Mouse (Mus musculus) heart, postnatal 0 days (tissue): ENCODE measurements around the gene Vezf1. TPM values are rescaled to one million over a fixed set of nuclear protein-coding genes. Genes with fewer than 3 reads are reported as not detected.

Experiments used
- ATAC-seq: fragments of 200-750 bp; cut with Nextera tagmentation; 2 replicates; pipeline ENCODE4 v1.8.0; 2017; ENCODE audit warnings: low read depth, moderate number of reproducible peaks, moderate library complexity; ENCODE audit not compliant: insufficient read depth
- DNase-seq: peaks from one replicate; pipeline ENCODE4 v3.0.0-alpha.2; 2016; ENCODE audit warnings: low spot score
- H3K27ac ChIP-seq: fragments of 300-500 bp; sonication (generic); 2 replicates; pipeline ENCODE4 v1.5.1; 2014; ENCODE audit warnings: low read depth, mild to moderate bottlenecking
- H3K27me3 ChIP-seq: fragments of 300-500 bp; sonication (generic); 2 replicates; pipeline ENCODE4 v1.6.1; 2014; ENCODE audit warnings: low read length, mixed read lengths; ENCODE audit not compliant: control insufficient read depth, insufficient read depth
- H3K36me3 ChIP-seq: fragments of 300-500 bp; sonication (generic); replicated peaks from 2 replicates; pipeline ENCODE4 v1.6.1; 2014; ENCODE audit warnings: low read length, mixed read lengths; ENCODE audit not compliant: control insufficient read depth, insufficient read depth
- H3K4me1 ChIP-seq: fragments of 300-500 bp; sonication (generic); 2 replicates; pipeline ENCODE4 v1.6.1; 2014; ENCODE audit warnings: antibody characterized with exemption; ENCODE audit not compliant: control insufficient read depth, insufficient read depth
- H3K4me2 ChIP-seq: fragments of 300-500 bp; sonication (generic); 2 replicates; pipeline ENCODE4 v1.6.1; 2014; ENCODE audit warnings: low read depth, mild to moderate bottlenecking, low read length, moderate library complexity
- H3K4me3 ChIP-seq: fragments of 300-500 bp; sonication (generic); 2 replicates; pipeline ENCODE4 v1.5.1; 2014; ENCODE audit warnings: low read depth, low read length
- H3K9ac ChIP-seq: fragments of 300-500 bp; sonication (generic); replicated peaks from 2 replicates; pipeline ENCODE4 v1.6.1; 2014; ENCODE audit warnings: low read depth, low read length, mixed read lengths
- H3K9me3 ChIP-seq: fragments of 300-500 bp; sonication (generic); replicated peaks from 2 replicates; pipeline ENCODE4 v1.6.1; 2016; ENCODE audit warnings: low read length; ENCODE audit not compliant: control insufficient read depth
- CTCF ChIP-seq: IDR thresholded peaks from 2 replicates; pipeline ENCODE4 v1.5.1; 2016; ENCODE audit warnings: antibody characterized with exemption, control low read depth, low read depth
- EP300 ChIP-seq: IDR thresholded peaks from 2 replicates; pipeline ENCODE4 v1.6.1; 2016; ENCODE audit warnings: antibody characterized with exemption, low read depth
- WGBS: fragments of 180-500 bp; shearing (Covaris S2); extraction: QIAGEN DNeasy Blood & Tissue Kit; methylation state at CpG from one replicate; pipeline ENCODE4 v1.1.7; 2014; 5-methylcytosine and 5-hydroxymethylcytosine counted together
- polyA plus RNA-seq: library from polyadenylated mRNA; unstranded; fragments of >200 nt; fragmentation: Nextera tagmentation; extraction: Ambion mirVana; gene quantifications from 2 replicates; pipeline ENCODE4 v1.2.1, GENCODE M21; 2015
- total RNA-seq: library from RNA; depleted of rRNA; stranded (reverse); fragments of >200 nt; gene quantifications from 2 replicates; pipeline ENCODE4 v1.2.3, GENCODE M21; 2014; ENCODE audit warnings: low replicate concordance

Vezf1 gene
- total and polyA plus RNA-seq, 2 experiments from 2014 or later: 17.6 to 31.9 TPM

- Histone ChIP-seq H3K4me1 (peaks cover 71% of the 10 kb centered on the region), H3K27ac (peak overlapping the region; percentile 83), H3K36me3 (no peaks in the 10 kb centered on the region), H3K27me3 (no peaks in the 10 kb centered on the region), H3K4me3 (no peak overlapping the region), H3K4me2 (no peak overlapping the region), H3K9ac (peak overlapping the region; percentile 22; the same call in 1 of the 2 replicates), H3K9me3 (no peaks in the 10 kb centered on the region)
- peak; percentile 87 for DNase-seq
- TF ChIP-seq EP300: peak; percentile 96
- TF ChIP-seq CTCF: no peak
- peak; percentile 83 for ATAC-seq
- WGBS: 32% methylated on average over 6 of the region's 6 CpGs
Measured at GRCm38 (mm10) chr11:88113543-88114271, 45.6 kb downstream of the Vezf1 start.

DNA sequence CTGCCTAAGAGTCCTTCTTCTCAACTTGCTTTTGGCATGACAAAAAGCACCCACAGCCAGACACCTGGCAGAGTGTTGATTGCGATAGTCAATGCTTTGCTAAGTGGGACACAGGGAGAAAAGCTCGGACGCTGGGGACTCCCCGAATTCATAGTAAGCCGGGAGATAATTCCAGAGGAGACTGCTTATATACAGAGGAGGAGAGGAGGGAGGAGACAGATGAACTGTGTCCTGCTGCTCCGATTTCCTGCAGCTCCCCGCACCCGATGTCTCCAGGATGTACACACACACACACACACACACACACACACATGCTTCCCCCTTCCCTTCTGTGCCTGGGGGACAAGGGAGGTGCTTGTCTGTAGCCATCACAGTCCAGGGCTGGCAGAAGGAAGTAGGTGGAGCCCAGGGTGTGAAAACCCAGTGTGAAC is 46.8 kb downstream of the Vezf1 start:
- Histone ChIP-seq H3K4me3 (no peak overlapping the region), H3K9ac (peak overlapping the region; percentile 22; the same call in 1 of the 2 replicates), H3K36me3 (no peaks in the 10 kb centered on the region), H3K27me3 (no peaks in the 10 kb centered on the region), H3K4me1 (peaks cover 80% of the 10 kb centered on the region), H3K4me2 (peak overlapping the region; percentile 27; the same call in 1 of the 2 replicates), H3K9me3 (no peaks in the 10 kb centered on the region), H3K27ac (peak overlapping the region; percentile 83)
- TF ChIP-seq CTCF (no peak), EP300 (peak; percentile 78; the same call in 1 of the 2 replicates)
- DNase-seq (peak; percentile 69), ATAC-seq (peak; percentile 17)
- 3% methylated on average over 8 of the region's 8 CpGs for WGBS

- no peak overlapping the region for H3K9ac ChIP-seq
- no peaks in the 10 kb centered on the region for H3K36me3 ChIP-seq
- 67% methylated on average over 6 of the region's 6 CpGs for WGBS
- H3K27me3 ChIP-seq: no peaks in the 10 kb centered on the region
- peak overlapping the region; percentile 91; the same call in 1 of the 2 replicates for H3K27ac ChIP-seq
- peaks cover 83% of the 10 kb centered on the region for H3K4me1 ChIP-seq
- no peaks in the 10 kb centered on the region for H3K9me3 ChIP-seq
- DNase-seq: peak; percentile 4
- ATAC-seq: no peak
- H3K4me3 ChIP-seq: no peak overlapping the region
- no peak for TF ChIP-seq EP300
- TF ChIP-seq CTCF: no peak
- H3K4me2 ChIP-seq: no peak overlapping the region
Measured at GRCm38 (mm10) chr11:88116568-88116967, 48.5 kb downstream of the Vezf1 start.

- 0 out of 2 replicates have a peak overlapping the region, but pooled peaks have one; percentile 31 for H3K4me2 ChIP-seq
Measured at GRCm38 (mm10) chr11:88117356-88118090, 49.4 kb downstream of the Vezf1 start.

DNA sequence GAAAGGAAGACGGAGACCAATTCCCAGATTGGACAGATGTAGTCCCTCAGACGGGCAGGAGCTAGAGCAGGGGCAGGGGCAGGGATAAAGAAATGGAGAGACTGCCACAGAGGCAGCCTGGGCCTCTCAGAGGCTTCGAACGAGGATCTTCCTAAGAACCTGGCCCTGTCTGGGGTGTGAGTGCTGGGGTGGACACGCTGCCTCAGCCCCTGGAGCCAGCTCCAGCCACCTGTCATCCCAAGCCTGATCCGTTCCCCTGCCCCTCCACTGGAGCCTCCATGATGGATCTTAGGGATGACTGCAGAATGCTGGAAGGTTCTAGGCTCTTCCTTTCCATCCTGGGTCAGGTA is 50.0 kb downstream of the Vezf1 start:
- Histone ChIP-seq H3K9ac (peak overlapping the region; percentile 28), H3K9me3 (no peaks in the 10 kb centered on the region), H3K27ac (peak overlapping the region; percentile 91), H3K36me3 (no peaks in the 10 kb centered on the region), H3K4me3 (no peak overlapping the region), H3K4me2 (peak overlapping the region; percentile 31; the same call in 1 of the 2 replicates), H3K4me1 (peaks cover 73% of the 10 kb centered on the region), H3K27me3 (no peaks in the 10 kb centered on the region)
- DNase-seq (no peak), ATAC-seq (no peak)
- 52% methylated on average over 6 of the region's 6 CpGs for WGBS
- TF ChIP-seq EP300: no peak
- no peak for TF ChIP-seq CTCF

More at GRCm38 (mm10) chr11:88117356-88118090, 49.4 kb downstream of the Vezf1 start:
- Histone ChIP-seq H3K9ac (peak overlapping the region; percentile 28), H3K27me3 (no peaks in the 10 kb centered on the region), H3K4me1 (peaks cover 75% of the 10 kb centered on the region), H3K9me3 (no peaks in the 10 kb centered on the region), H3K36me3 (no peaks in the 10 kb centered on the region), H3K4me3 (no peak overlapping the region), H3K27ac (peak overlapping the region; percentile 91)
- peak; percentile 37 for DNase-seq
- TF ChIP-seq CTCF: no peak
- TF ChIP-seq EP300: no peak
- no peak for ATAC-seq
- WGBS: 31% methylated on average over 10 of the region's 10 CpGs
